Mouse (Mus musculus): ENCODE results near the gene Traf7.

DNA sequence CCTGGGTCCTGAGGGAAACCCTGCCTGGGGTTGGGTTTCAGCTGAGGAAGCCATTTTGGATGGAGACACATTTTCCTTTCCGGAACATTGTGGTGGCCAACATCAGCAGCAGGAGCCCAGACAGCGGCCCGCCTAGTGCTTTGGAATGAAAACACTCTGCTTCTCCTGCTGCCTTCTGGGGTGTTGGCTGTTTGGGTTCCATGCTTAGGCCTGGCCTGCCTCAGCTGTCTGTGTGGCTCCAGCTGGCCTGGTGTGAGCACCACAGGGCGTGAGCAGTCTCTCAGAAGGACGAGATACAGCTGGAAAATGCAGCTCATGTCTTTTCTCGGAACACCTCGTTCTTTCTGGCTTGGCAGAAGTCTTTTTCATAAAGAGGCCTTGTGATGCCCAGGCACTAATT is 29.4 kb upstream of the Traf7 start:
- no peak for TF ChIP-seq CHD2 (IDR thresholded peaks at IDR 0.05; ENCODE audit: low read depth, low read length)
- no peak for TF ChIP-seq HCFC1 (IDR thresholded peaks at IDR 0.05; ENCODE audit: borderline replicate concordance, insufficient read depth, low read length)
- no peak for TF ChIP-seq MAFK (IDR thresholded peaks at IDR 0.05; ENCODE audit: insufficient read depth, low read depth, low read length)
- TF ChIP-seq ZNF384 (IDR thresholded peaks at IDR 0.05; ENCODE audit: low read depth, low read length) = no peak
- no peak for TF ChIP-seq ZC3H11A (IDR thresholded peaks at IDR 0.05; ENCODE audit: borderline replicate concordance, low read depth, low read length)
